Mouse (Mus musculus) intestine, embryonic 14.5 days (tissue): ENCODE measurements around the gene Utrn. TPM values are rescaled to one million over a fixed set of nuclear protein-coding genes. Genes with fewer than 3 reads are reported as not detected.
"Not testable (repeated sequence)": the region's sequence is repeated elsewhere in the genome, so short reads cannot be mapped to it uniquely, and the experiment has no call there.

Source experiments
- ATAC-seq: fragments of 200-750 bp; cut with Nextera tagmentation; replicated peaks from 2 replicates; pipeline ENCODE4 v1.8.0; 2017; ENCODE audit warnings: low read depth, moderate number of reproducible peaks, moderate TSS enrichment, moderate library complexity; ENCODE audit not compliant: low FRiP score, low TSS enrichment
- DNase-seq: peaks from one replicate; pipeline ENCODE4 v3.0.0-alpha.2; 2018; ENCODE audit warnings: low spot score
- H3K27ac ChIP-seq: fragments of 300-500 bp; sonication (generic); 2 replicates; pipeline ENCODE4 v1.5.1; 2014; ENCODE audit warnings: low read depth, mild to moderate bottlenecking, control low read depth
- H3K27me3 ChIP-seq: fragments of 300-500 bp; sonication (generic); replicated peaks from 2 replicates; pipeline ENCODE4 v1.6.1; 2014; ENCODE audit warnings: low read length, control low read depth; ENCODE audit not compliant: control insufficient read depth, insufficient read depth
- H3K36me3 ChIP-seq: fragments of 300-500 bp; sonication (generic); 2 replicates; pipeline ENCODE4 v1.6.1; 2014; ENCODE audit warnings: low read length, control low read depth; ENCODE audit not compliant: control insufficient read depth, insufficient read depth
- H3K4me1 ChIP-seq: fragments of 300-500 bp; sonication (generic); replicated peaks from 2 replicates; pipeline ENCODE4 v1.6.1; 2014; ENCODE audit warnings: low read length, control low read depth, mixed read lengths; ENCODE audit not compliant: control insufficient read depth, insufficient read depth
- H3K4me2 ChIP-seq: fragments of 300-500 bp; sonication (generic); 2 replicates; pipeline ENCODE4 v1.6.1; 2014; ENCODE audit warnings: low read length
- H3K4me3 ChIP-seq: fragments of 300-500 bp; sonication (generic); 2 replicates; pipeline ENCODE4 v1.5.1; 2014; ENCODE audit warnings: low read depth, low read length, control low read depth, mixed read lengths
- H3K9ac ChIP-seq: fragments of 300-500 bp; sonication (generic); 2 replicates; pipeline ENCODE4 v1.6.1; 2014; ENCODE audit warnings: mild to moderate bottlenecking, low read length
- H3K9me3 ChIP-seq: fragments of 300-500 bp; sonication (generic); 2 replicates; pipeline ENCODE4 v1.6.1; 2016; ENCODE audit warnings: low read length, control low read depth; ENCODE audit not compliant: control insufficient read depth
- WGBS: fragments of 180-500 bp; shearing (Covaris S2); extraction: QIAGEN DNeasy Blood & Tissue Kit; methylation state at CpG from one replicate; pipeline ENCODE4 v1.1.7; 2014; 5-methylcytosine and 5-hydroxymethylcytosine counted together
- polyA plus RNA-seq: library from polyadenylated mRNA; unstranded; fragments of >200 nt; fragmentation: Nextera tagmentation; extraction: Ambion mirVana; gene quantifications from 2 replicates; pipeline ENCODE4 v1.2.1, GENCODE M21; 2014

Utrn gene
- polyA plus RNA-seq, 1 experiment from 2014 or later: 55.1 TPM

DNA sequence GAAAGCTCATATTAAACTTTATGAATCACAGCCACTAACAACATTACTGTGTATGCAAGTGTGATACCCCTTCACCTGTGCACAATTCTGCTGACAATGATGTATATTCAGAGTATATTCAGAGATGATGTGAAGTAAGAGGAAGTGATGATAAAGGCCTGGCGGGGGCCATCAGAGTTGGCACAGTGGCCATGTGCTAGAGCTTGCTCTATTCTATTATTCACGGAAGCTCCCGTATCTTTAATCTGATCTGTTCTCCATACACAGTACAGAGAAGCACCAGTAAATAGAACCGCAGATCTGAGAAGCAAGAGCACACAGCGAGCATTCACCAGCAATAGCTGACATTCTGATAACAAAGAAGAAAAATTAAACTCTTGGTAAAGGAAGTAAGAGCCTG, 238.2 kb downstream of the Utrn start:
- no peak for DNase-seq
- 75% methylated on average over 5 of the region's 5 CpGs for WGBS
- Histone ChIP-seq H3K9ac (no peak overlapping the region), H3K4me3 (no peak overlapping the region), H3K27me3 (no peaks in the 10 kb centered on the region), H3K27ac (no peak overlapping the region), H3K4me1 (peaks cover 5% of the 10 kb centered on the region; the same call in 1 of the 2 replicates), H3K9me3 (no peaks in the 10 kb centered on the region), H3K4me2 (no peak overlapping the region), H3K36me3 (peaks cover 4% of the 10 kb centered on the region; the same call in 1 of the 2 replicates)
- ATAC-seq: no peak

- no peaks in the 10 kb centered on the region for H3K4me1 ChIP-seq
- no peak overlapping the region for H3K9ac ChIP-seq
- DNase-seq (no peak), ATAC-seq (no peak)
- no peak overlapping the region for H3K4me3 ChIP-seq
- 52% methylated on average over 3 of the region's 3 CpGs for WGBS
- H3K27me3 ChIP-seq: no peaks in the 10 kb centered on the region
- no peak overlapping the region for H3K27ac ChIP-seq
- H3K36me3 ChIP-seq: peaks cover 4% of the 10 kb centered on the region; the same call in 1 of the 2 replicates
- no peak overlapping the region for H3K4me2 ChIP-seq
- no peaks in the 10 kb centered on the region for H3K9me3 ChIP-seq
These were observed 250.8 kb downstream of the Utrn start for GRCm38 (mm10) chr10:12618397-12618796.

GRCm38 (mm10) chr10:12615723-12616122, 253.4 kb downstream of the Utrn start:
- ATAC-seq (no peak), DNase-seq (no peak)
- H3K4me2 ChIP-seq: no peak overlapping the region
- H3K4me1 ChIP-seq: no peaks in the 10 kb centered on the region
- H3K27ac ChIP-seq: no peak overlapping the region
- H3K9ac ChIP-seq: no peak overlapping the region
- H3K9me3 ChIP-seq: no peaks in the 10 kb centered on the region
- H3K4me3 ChIP-seq: no peak overlapping the region
- 63% methylated on average over 3 of the region's 3 CpGs for WGBS
- no peaks in the 10 kb centered on the region; the same call in 1 of the 2 replicates for H3K36me3 ChIP-seq
- H3K27me3 ChIP-seq: no peaks in the 10 kb centered on the region

GRCm38 (mm10) chr10:12614465-12615199, 254.5 kb downstream of the Utrn start:
- DNase-seq: peak; percentile 64
- Histone ChIP-seq H3K4me3 (peak overlapping the region; percentile 31), H3K4me2 (peak overlapping the region; percentile 61), H3K9me3 (no peaks in the 10 kb centered on the region), H3K27ac (no peak overlapping the region; the same call in 1 of the 2 replicates), H3K27me3 (no peaks in the 10 kb centered on the region), H3K36me3 (no peaks in the 10 kb centered on the region), H3K4me1 (no peaks in the 10 kb centered on the region), H3K9ac (peak overlapping the region; percentile 29)
- 14% methylated on average over 22 of the region's 22 CpGs for WGBS
- ATAC-seq: no peak

DNA sequence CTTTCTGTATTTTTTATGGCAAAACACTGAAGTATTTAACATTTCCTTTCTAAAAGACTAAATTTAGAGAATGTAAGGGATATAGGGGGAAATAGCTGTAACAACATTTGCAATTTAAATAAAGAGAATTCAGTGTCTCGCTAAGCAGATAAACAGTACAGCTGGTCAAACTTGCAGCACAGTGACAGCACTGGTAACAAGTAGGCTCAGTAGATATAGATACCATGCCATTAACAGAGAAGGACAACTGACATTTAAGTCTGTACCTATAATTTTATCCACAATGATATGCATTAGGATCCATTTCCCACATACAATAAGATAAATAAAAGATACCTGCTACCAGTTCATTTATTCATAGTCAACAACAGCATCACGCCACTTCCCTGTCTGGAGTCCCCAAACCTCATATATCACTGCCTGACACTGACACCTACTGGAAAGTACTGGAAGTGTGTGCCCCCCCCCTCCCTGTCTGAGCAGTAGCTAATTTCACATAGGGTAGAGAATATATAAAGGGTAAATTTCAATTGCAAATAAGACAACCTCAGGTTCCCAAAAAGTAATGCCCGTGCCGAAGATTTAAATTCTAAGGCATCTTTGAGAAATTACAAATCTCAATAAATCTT, 256.8 kb downstream of the Utrn start:
- peak; percentile 64; the same call in 1 of the 2 replicates for ATAC-seq
- Histone ChIP-seq H3K9ac (no peak overlapping the region), H3K36me3 (no peaks in the 10 kb centered on the region), H3K9me3 (no peaks in the 10 kb centered on the region), H3K4me3 (no peak overlapping the region), H3K27me3 (no peaks in the 10 kb centered on the region), H3K4me2 (peak overlapping the region; percentile 14; the same call in 1 of the 2 replicates), H3K27ac (no peak overlapping the region), H3K4me1 (no peaks in the 10 kb centered on the region)
- peak; percentile 85 for DNase-seq
- 32% methylated on average over 4 of the region's 4 CpGs for WGBS

GRCm38 (mm10) chr10:12609896-12610295, 259.3 kb downstream of the Utrn start:
- 83% methylated on average over 7 of the region's 7 CpGs for WGBS

DNA sequence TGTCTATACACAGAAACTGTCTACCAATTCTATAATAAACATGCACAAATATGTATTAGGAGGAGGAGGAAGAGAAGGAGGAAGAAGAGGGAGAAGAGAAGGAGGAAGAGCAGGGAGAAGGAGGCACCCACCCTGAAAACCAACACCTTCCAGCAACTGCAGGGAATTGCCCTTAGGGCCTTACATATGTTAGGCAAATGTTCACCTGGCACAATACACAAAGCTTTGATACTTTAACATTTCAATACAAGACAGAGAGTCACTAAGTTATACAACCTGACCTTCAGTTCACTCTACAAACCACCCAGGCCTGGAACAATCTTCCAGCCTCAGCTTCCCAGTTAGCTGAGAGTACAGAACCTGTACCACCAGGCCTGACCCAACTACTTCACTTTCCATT, 260.5 kb downstream of the Utrn start:
- no peak overlapping the region for H3K9ac ChIP-seq
- no peak overlapping the region for H3K27ac ChIP-seq
- no peaks in the 10 kb centered on the region for H3K27me3 ChIP-seq
- no peak overlapping the region for H3K4me3 ChIP-seq
- H3K4me2 ChIP-seq: no peak overlapping the region
- no peaks in the 10 kb centered on the region for H3K4me1 ChIP-seq
- no peak for DNase-seq
- no peaks in the 10 kb centered on the region for H3K9me3 ChIP-seq
- ATAC-seq: no peak
- no peaks in the 10 kb centered on the region for H3K36me3 ChIP-seq

More at GRCm38 (mm10) chr10:12609896-12610295, 259.3 kb downstream of the Utrn start:
- ATAC-seq (no peak), DNase-seq (no peak)
- Histone ChIP-seq H3K27me3 (no peaks in the 10 kb centered on the region), H3K4me2 (no peak overlapping the region), H3K9ac (no peak overlapping the region), H3K4me1 (no peaks in the 10 kb centered on the region), H3K9me3 (no peaks in the 10 kb centered on the region), H3K27ac (no peak overlapping the region), H3K4me3 (no peak overlapping the region), H3K36me3 (no peaks in the 10 kb centered on the region)

GRCm38 (mm10) chr10:12607180-12607579, 262.0 kb downstream of the Utrn start:
- DNase-seq, H3K4me3 ChIP-seq, H3K4me2 ChIP-seq, H3K27ac ChIP-seq, H3K9ac ChIP-seq, H3K4me1 ChIP-seq, ATAC-seq, H3K9me3 ChIP-seq, H3K27me3 ChIP-seq, H3K36me3 ChIP-seq: not testable (repeated sequence)
- WGBS: 91% methylated on average over 6 of the region's 6 CpGs
